Mouse (Mus musculus): ENCODE results near the gene Kcnk16.

DNA sequence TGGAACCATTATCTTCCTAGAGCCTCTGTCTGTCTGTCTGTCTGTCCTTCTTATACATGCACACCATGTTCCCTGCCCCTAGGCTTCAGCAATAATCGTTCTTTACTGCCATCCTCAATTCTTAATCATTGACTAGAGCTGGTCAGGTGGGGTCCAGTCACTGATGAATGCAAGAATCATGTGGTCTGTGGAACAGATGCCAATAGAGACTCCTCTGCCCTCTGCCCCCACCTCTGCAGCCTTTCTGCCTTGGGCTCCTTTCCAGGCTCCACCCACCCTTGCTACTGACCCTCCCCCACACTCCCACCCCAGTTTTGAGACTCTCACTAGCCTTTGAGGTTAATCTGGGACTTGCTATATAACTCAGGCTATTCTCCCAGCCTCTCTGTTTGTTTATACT is 49.1 kb downstream of the Kcnk16 start:
- TF ChIP-seq ZMIZ1 (IDR thresholded peaks at IDR 0.05; ENCODE audit: low read depth, low read length), result no peak
- no peak for TF ChIP-seq MAX (IDR thresholded peaks at IDR 0.05; ENCODE audit: low read length)
